Mouse (Mus musculus) spleen, postnatal 14 days (tissue): ENCODE results near the gene Ccl24.

Source experiments
- DNase-seq, 2 experiments: peaks; one replicate each; pipeline ENCODE4 v3.0.0; 2021 to 2022; ENCODE audit warnings: low spot score in 2 of 2

Gene Ccl24

DNA sequence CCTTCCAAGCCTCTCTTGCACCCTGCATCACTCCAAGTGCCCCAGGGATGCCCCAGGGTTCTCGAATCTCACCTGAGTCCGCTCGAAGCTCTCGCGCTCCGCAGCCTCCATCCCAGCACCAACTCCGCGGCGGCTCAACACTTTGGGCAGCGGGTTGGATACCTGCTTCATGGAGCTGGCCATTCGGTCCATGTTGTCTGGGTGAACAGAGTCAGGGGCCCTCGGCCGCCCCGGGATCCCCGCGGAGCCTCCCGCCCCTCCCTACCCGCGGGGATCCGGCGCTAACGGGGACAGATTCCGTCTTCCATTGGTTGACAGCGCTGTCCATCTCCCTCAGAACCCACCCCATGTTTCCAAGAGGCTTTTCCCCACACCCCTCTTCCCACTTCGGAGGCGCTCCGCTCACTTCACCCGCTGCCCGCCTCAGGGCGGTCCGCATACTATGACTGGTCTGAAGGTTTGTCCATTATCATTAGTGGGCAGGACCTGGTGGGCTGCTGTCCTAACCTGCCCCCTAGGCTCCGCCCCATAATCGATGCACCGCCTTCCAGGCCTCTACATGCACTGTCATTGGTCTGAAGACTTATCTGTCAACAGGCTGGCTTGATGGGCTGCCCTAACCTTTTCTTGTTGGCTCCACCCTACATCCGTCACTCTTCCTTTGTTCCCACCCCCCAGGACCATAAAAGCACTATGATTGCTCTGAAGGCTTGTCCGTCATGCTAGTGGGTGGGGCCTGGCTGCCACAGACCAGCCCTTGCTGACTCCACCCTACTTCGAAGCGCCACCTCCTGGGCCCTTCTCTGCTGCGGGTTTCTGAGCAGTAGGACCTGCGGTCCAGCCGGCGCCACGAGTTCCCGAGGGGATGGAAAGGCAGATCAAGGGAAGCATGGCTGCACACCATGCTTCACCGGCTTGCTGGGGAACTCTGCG is 27.7 kb downstream of the Ccl24 start, which contains the start of gene Hip1:
Gene Hip1, minus strand, starts transcription at position 256 of the 933 bp plus-strand sequence.
- peak; percentile 82 to 87 for DNase-seq

DNA sequence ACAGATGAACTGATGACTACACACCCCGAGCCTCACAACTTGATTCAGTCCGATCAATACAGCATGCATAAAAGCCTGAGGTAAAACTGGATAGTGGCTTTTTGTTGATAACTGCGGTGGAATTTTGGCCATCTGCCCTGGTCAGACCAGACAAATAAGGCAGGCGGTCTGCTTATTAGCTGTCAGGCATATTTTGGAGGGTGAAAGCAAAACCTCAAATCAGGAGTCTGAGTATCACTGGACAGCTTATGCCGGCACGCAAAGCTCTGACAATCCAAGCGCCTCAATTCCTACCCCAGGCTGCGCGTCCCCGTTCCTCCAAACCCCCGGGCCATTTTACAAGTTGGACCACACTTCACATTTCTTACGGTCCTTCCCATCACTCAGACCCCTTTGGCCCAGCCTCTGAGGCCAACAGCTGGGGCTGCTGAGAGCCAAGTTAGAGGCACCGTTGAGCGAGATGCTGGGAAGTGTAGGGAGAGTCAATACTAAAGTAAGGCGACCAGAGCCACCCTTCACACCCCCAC is 28.8 kb downstream of the Ccl24 start:
- DNase-seq = no peak

DNA sequence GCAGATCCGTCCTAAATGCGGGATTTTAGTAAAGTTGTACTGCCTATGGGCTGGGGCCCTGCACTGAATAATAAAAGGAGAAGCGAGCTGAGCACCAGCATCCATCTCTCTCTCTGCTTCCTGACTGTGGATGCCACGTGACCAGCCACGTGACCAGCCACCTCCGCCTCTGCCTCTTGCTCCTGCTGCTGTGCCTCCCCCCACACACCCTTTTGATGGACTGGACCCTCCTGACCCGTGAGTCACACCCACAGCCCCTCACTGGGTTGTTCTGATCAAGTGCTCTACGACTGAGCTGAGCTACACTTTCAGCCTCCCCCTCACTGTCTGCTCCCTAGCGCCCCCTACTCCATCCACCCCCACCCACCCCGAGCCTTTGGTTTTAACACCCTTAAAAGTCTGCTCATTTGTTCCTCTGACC is 35.0 kb downstream of the Ccl24 start:
- DNase-seq = peak in 1 of 2 experiments; percentile 12

DNA sequence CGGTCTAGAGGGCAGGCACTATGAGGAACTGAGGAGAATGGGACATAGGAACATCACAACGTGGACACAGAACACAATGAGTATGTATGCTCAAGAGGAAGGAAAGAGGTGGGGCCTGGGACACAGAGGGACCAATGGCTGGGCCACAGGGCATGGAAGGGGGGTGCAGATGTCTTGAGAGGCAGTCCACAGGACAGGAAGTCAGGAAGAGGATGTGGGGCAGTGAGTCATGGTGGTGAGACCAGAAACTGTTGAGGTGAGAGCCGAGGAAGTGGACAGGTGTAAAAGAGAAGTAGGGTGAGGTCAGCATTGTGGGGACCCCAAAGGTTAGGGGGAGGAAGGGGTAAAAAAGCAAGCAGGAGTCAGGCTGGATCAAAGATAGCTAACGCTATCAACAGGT is 35.5 kb downstream of the Ccl24 start:
- peak in 1 of 2 experiments; percentile 21 for DNase-seq

GRCm38 (mm10) chr5:135535867-135536266 is 37.0 kb downstream of the Ccl24 start:
- no peak for DNase-seq

- no peak for DNase-seq
Observed at GRCm38 (mm10) chr5:135533431-135533830, 39.4 kb downstream of the Ccl24 start.

GRCm38 (mm10) chr5:135531306-135531845 is 41.5 kb downstream of the Ccl24 start:
- no peak for DNase-seq

- DNase-seq = no peak
Observed at GRCm38 (mm10) chr5:135529964-135530363, 42.9 kb downstream of the Ccl24 start.

- no peak for DNase-seq
Observed at GRCm38 (mm10) chr5:135529310-135529709, 43.5 kb downstream of the Ccl24 start.

DNA sequence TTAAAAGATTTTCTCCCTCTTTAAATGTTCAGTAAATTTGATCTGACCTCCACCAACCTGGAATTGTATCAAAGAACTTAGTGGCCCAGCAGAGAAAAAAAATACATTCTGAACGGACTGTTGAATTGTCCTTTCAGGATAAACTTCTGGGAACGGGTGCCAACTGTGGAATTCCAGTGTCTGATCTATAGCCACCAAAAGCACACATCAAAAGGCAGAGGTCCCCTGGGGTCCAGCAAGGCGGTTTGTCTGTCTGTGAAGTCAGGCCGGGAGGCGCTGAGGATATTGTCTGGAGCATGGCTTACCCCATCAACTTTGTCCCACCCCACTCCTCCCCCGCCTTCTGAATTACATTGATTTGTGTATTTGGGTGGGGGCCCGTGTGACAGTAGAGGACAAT is 44.9 kb downstream of the Ccl24 start:
- DNase-seq = no peak

GRCm38 (mm10) chr5:135524660-135525560 is 47.9 kb downstream of the Ccl24 start:
- DNase-seq = no peak

DNA sequence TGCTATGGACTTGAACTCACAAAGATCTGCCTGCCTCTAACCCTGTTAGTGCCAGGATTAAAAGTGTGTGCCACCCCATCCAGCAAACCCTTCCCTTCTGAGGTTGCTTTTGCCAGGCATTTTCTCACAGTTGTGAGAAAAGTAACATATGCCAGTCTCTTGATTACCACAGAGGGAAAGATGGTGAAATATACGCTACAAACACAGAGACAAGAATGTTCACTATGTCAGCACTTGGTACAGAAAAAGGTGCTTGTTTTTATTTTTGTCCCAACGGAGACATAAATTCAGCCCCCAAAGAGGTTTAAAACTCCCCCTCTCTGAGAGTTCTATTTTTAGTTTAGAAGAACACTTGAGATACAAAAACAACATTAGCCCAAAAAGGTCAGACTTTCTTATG is 48.8 kb downstream of the Ccl24 start:
- no peak for DNase-seq

DNA sequence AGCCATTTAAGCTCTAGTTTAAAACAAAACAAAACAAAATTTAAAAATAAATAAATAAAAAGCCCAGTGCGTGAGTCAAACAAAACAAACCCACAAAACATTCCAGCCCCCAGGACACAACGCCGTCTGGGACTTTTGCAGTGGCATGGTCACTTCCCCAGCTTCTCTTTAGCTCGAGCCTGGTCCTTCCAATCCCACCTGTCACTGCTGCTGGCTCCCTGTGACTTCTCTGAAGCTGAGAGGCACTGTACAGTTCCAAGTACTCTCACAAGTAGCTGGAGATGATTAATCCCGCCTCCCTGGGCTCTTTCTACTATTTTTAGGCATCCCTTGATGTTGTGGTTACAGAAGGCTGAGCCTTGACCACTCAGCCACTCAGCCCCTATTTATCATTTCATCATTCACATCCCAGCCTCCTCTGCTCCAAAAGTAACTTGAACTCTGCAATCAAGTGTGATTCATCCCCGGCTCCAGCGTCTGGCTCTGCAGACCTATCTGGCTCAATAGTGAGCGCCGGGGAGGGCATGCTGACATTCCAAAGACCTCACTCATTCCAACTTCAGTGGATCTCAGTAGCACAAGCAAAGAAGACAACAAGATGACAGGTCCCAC is 50.6 kb downstream of the Ccl24 start:
- no peak for DNase-seq
